Mouse (Mus musculus): Measurements from ENCODE around the gene Ccdc9.

DNA sequence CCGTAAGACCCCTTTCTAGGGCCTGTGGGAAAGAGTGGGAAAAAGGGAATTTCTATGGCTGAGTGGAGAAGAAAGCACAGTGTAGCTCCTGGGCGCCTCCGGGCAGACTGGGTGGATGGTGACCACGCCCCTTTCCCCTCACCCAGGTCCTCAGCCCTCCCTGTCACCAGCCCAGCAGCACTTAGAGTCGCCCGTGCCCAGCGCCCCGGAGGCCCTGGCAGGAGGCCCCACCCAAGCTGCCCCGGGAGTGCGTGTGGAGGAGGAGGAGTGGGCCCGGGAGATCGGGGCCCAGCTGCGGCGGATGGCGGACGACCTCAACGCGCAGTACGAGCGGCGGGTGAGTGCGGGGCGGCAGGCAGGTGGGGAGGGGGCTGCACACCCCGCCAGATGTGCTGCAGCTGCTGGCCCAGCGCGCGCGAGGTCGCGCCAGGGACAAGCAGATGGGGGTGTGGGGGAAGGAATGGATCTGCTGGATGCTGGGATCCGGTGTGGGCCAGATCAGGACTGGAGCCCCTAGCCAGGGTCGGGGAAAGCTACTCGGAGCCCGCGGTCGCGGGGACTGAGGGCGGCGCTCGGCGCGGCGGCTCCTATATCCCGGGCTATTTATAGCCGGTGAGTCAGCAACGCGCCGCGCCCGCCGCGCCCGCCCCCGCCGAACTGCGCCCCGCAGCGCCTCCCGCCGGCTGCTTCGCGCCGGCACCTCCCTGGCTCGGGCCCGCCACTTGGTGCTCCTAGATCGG lies 27.1 kb upstream of the Ccdc9 start:
- TF ChIP-seq USF1 (IDR thresholded peaks at IDR 0.05; ENCODE audit: low read depth) (no peak), CTCF (IDR thresholded peaks at IDR 0.05; ENCODE audit: control insufficient read depth, insufficient read depth, insufficient read length) (peak; percentile 76), MAX (IDR thresholded peaks at IDR 0.05) (no peak), FOSL1 (IDR thresholded peaks at IDR 0.05; ENCODE audit: insufficient read depth, low read length, poor library complexity, severe bottlenecking) (no peak)
